Mouse (Mus musculus): ENCODE data around the gene Eif2b1. TPM values are rescaled to one million over a fixed set of nuclear protein-coding genes. Genes with fewer than 3 reads are reported as not detected.
"Not testable (repeated sequence)": the region's sequence is repeated elsewhere in the genome, so short reads cannot be mapped to it uniquely, and the experiment has no call there.

Eif2b1 gene
- polyA plus RNA-seq, 1 experiment from 2014 or later, result 61.2 TPM

GRCm38 (mm10) chr5:124610965-124611364, 32.0 kb upstream of the Eif2b1 start:
- no peak overlapping the region for H3K9ac ChIP-seq (ENCODE audit: low read length)
- H3K4me3 ChIP-seq (ENCODE audit: low read depth, low read length), result no peak overlapping the region
- H3K9me3 ChIP-seq (ENCODE audit: control insufficient read depth, low read length), result no peaks in the 10 kb centered on the region
- no peak overlapping the region for H3K4me2 ChIP-seq (replicated peaks; ENCODE audit: low read depth)
- H3K36me3 ChIP-seq (ENCODE audit: control insufficient read depth, insufficient read depth, low read length), result no peaks in the 10 kb centered on the region
- no peak overlapping the region for H3K27ac ChIP-seq (replicated peaks)
- WGBS, result 80% methylated on average over 10 of the region's 10 CpGs
- no peak for ATAC-seq (ENCODE audit: low FRiP score, low TSS enrichment)
- H3K27me3 ChIP-seq (ENCODE audit: control insufficient read depth, insufficient read depth, low read length), result no peaks in the 10 kb centered on the region
- DNase-seq (ENCODE audit: low spot score), result no peak
- no peaks in the 10 kb centered on the region for H3K4me1 ChIP-seq (replicated peaks; ENCODE audit: control insufficient read depth, insufficient read depth)
- no peak for TF ChIP-seq EP300 (optimal IDR thresholded peaks at IDR 0.05)
- TF ChIP-seq CTCF (IDR thresholded peaks at IDR 0.05; ENCODE audit: low read depth), result peak; percentile 44

DNA sequence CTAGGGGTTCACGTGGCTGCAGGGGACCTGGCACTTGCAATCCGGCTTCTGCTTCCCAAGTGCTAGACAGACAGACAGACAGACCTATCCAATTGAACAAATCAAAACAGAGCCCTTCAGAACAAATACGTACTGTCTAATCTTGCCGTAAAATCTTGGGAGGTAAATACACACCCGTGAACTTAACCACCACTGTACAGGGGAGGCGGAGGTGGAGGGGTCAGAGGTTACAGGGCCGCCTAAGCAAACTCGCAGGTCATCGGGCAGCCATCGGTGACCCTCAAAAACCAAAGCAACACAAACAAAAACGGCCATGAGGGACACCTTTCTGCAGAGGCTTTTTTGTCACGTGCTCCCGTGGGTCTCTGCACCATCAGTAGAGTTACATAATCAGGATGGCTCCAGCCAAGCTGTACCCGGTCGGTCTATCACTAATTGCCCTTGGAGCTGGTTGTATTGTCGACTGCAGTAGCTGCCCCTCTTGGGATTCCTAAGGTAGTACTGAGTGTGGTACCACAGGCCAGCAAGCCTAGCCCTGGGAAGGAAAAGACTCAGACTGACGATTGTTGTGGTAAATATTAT, 26.2 kb upstream of the Eif2b1 start:
- Histone ChIP-seq H3K9me3 (ENCODE audit: control insufficient read depth, low read length) (no peaks in the 10 kb centered on the region), H3K27me3 (ENCODE audit: control insufficient read depth, insufficient read depth, low read length) (no peaks in the 10 kb centered on the region), H3K9ac (ENCODE audit: low read length) (no peak overlapping the region), H3K27ac (replicated peaks) (no peak overlapping the region), H3K4me3 (ENCODE audit: low read depth, low read length) (no peak overlapping the region), H3K36me3 (ENCODE audit: control insufficient read depth, insufficient read depth, low read length) (no peaks in the 10 kb centered on the region), H3K4me1 (replicated peaks; ENCODE audit: control insufficient read depth, insufficient read depth) (no peaks in the 10 kb centered on the region), H3K4me2 (replicated peaks; ENCODE audit: low read depth) (no peak overlapping the region)
- WGBS, result 73% methylated on average over 17 of the region's 17 CpGs
- TF ChIP-seq CTCF (IDR thresholded peaks at IDR 0.05; ENCODE audit: low read depth), result no peak
- no peak for TF ChIP-seq EP300 (optimal IDR thresholded peaks at IDR 0.05)
- ATAC-seq (ENCODE audit: low FRiP score, low TSS enrichment) (no peak), DNase-seq (ENCODE audit: low spot score) (no peak)

DNA sequence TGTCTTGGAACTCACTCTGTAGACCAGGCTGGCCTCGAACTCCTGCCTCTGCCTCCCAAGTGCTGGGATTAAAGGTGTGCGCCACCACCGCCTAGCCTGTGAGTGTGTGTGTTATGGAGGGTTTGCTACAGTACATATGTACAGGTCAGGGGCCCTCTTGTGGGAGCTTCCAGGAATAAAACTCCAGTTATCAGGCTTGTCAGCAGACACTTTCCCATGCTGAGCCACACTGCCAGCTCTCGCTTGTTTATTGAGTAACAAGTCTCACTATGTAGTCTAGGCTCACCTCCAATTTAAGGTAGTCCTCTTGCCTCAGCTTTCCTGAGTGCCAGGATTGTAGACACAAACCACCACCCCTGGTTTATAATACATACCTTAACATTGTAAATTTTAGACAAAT, 25.4 kb upstream of the Eif2b1 start:
- Histone ChIP-seq H3K4me2 (replicated peaks; ENCODE audit: low read depth) (no peak overlapping the region), H3K27me3 (ENCODE audit: control insufficient read depth, insufficient read depth, low read length) (no peaks in the 10 kb centered on the region), H3K36me3 (ENCODE audit: control insufficient read depth, insufficient read depth, low read length) (no peaks in the 10 kb centered on the region), H3K9ac (ENCODE audit: low read length) (no peak overlapping the region), H3K27ac (replicated peaks) (no peak overlapping the region), H3K9me3 (ENCODE audit: control insufficient read depth, low read length) (no peaks in the 10 kb centered on the region), H3K4me3 (ENCODE audit: low read depth, low read length) (no peak overlapping the region), H3K4me1 (replicated peaks; ENCODE audit: control insufficient read depth, insufficient read depth) (no peaks in the 10 kb centered on the region)
- no peak for DNase-seq (ENCODE audit: low spot score)
- TF ChIP-seq EP300 (optimal IDR thresholded peaks at IDR 0.05), result no peak
- TF ChIP-seq CTCF (IDR thresholded peaks at IDR 0.05; ENCODE audit: low read depth), result no peak
- ATAC-seq (ENCODE audit: low FRiP score, low TSS enrichment), result no peak
- WGBS, result 81% methylated on average over 4 of the region's 4 CpGs

DNA sequence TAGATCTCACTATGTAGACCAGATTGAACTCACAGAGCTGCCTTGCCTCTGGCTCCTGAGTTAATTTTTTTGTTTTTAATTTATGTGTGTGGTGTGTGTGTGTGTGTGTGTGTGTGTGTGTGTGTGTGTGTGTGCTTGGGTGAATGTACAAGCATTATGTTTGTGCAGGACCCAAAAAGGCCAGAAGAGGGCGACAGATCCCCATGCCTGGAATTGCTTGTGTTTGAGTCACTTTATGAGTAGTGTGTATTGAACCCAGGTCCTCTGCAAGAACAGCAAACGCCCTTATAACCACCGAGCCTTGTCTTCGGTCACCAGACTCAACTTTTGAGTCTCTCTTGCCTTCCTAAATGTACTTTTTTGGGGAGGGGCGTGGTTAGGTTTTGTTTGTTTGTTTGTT, 23.4 kb upstream of the Eif2b1 start:
- ATAC-seq (ENCODE audit: low FRiP score, low TSS enrichment) (no peak), DNase-seq (ENCODE audit: low spot score) (peak; percentile 63)
- H3K27ac ChIP-seq (replicated peaks), result no peak overlapping the region
- H3K4me1 ChIP-seq (replicated peaks; ENCODE audit: control insufficient read depth, insufficient read depth), result 0 out of 2 replicates have a peak, but pooled peaks cover 2% of the 10 kb centered on the region
- H3K4me2 ChIP-seq (replicated peaks; ENCODE audit: low read depth), result no peak overlapping the region
- no peaks in the 10 kb centered on the region for H3K36me3 ChIP-seq (ENCODE audit: control insufficient read depth, insufficient read depth, low read length)
- no peak for TF ChIP-seq EP300 (optimal IDR thresholded peaks at IDR 0.05)
- peak; percentile 78 for TF ChIP-seq CTCF (IDR thresholded peaks at IDR 0.05; ENCODE audit: low read depth)
- H3K9ac ChIP-seq (ENCODE audit: low read length), result no peak overlapping the region
- H3K27me3 ChIP-seq (ENCODE audit: control insufficient read depth, insufficient read depth, low read length), result no peaks in the 10 kb centered on the region
- no peaks in the 10 kb centered on the region for H3K9me3 ChIP-seq (ENCODE audit: control insufficient read depth, low read length)
- 76% methylated on average over 5 of the region's 5 CpGs for WGBS
- H3K4me3 ChIP-seq (ENCODE audit: low read depth, low read length), result no peak overlapping the region

- ATAC-seq (ENCODE audit: low FRiP score, low TSS enrichment); H3K27me3 ChIP-seq (ENCODE audit: control insufficient read depth, insufficient read depth, low read length); H3K4me3 ChIP-seq (ENCODE audit: low read depth, low read length); H3K9me3 ChIP-seq (ENCODE audit: control insufficient read depth, low read length); H3K9ac ChIP-seq (ENCODE audit: low read length); H3K27ac ChIP-seq (replicated peaks); H3K4me2 ChIP-seq (replicated peaks; ENCODE audit: low read depth); H3K4me1 ChIP-seq (replicated peaks; ENCODE audit: control insufficient read depth, insufficient read depth); DNase-seq (ENCODE audit: low spot score); H3K36me3 ChIP-seq (ENCODE audit: control insufficient read depth, insufficient read depth, low read length): not testable (repeated sequence)
- WGBS, result 51% methylated on average over 8 of the region's 8 CpGs
Observed at GRCm38 (mm10) chr5:124599726-124600125, 20.8 kb upstream of the Eif2b1 start.

- peaks cover 10% of the 10 kb centered on the region for H3K36me3 ChIP-seq (ENCODE audit: control insufficient read depth, insufficient read depth, low read length)
- H3K27me3 ChIP-seq (ENCODE audit: control insufficient read depth, insufficient read depth, low read length), result no peaks in the 10 kb centered on the region
- peak overlapping the region; percentile 83 for H3K4me2 ChIP-seq (replicated peaks; ENCODE audit: low read depth)
- no peaks in the 10 kb centered on the region for H3K9me3 ChIP-seq (ENCODE audit: control insufficient read depth, low read length)
- DNase-seq (ENCODE audit: low spot score) (peak; percentile 93), ATAC-seq (ENCODE audit: low FRiP score, low TSS enrichment) (peak; percentile 99)
- peak overlapping the region; percentile 64 for H3K9ac ChIP-seq (ENCODE audit: low read length)
- no peak overlapping the region for H3K27ac ChIP-seq (replicated peaks)
- 0 out of 2 replicates have a peak, but pooled peaks cover 2% of the 10 kb centered on the region for H3K4me1 ChIP-seq (replicated peaks; ENCODE audit: control insufficient read depth, insufficient read depth)
- 7% methylated on average over 30 of the region's 30 CpGs for WGBS
- TF ChIP-seq EP300 (optimal IDR thresholded peaks at IDR 0.05) (no peak), CTCF (IDR thresholded peaks at IDR 0.05; ENCODE audit: low read depth) (no peak)
- H3K4me3 ChIP-seq (ENCODE audit: low read depth, low read length), result peak overlapping the region; percentile 76
Observed at GRCm38 (mm10) chr5:124598224-124599174, 19.6 kb upstream of the Eif2b1 start.

All from stomach, postnatal 0 days (tissue).